Mouse (Mus musculus) kidney, embryonic 15.5 days (tissue): ENCODE results near the gene Camkmt. TPM values are rescaled to one million over a fixed set of nuclear protein-coding genes. Genes with fewer than 3 reads are reported as not detected.

ENCODE experiments used
- ATAC-seq: fragments of 200-750 bp; cut with Nextera tagmentation; replicated peaks from 2 replicates; pipeline ENCODE4 v1.8.0; 2017; ENCODE audit warnings: moderate TSS enrichment; ENCODE audit not compliant: low FRiP score
- H3K27ac ChIP-seq: fragments of 300-500 bp; sonication (generic); 2 replicates; pipeline ENCODE4 v1.5.1; 2015; ENCODE audit warnings: mild to moderate bottlenecking, inconsistent platforms
- H3K27me3 ChIP-seq: fragments of 300-500 bp; sonication (generic); 2 replicates; pipeline ENCODE4 v1.6.1; 2015; ENCODE audit warnings: inconsistent platforms
- H3K36me3 ChIP-seq: fragments of 300-500 bp; sonication (generic); 2 replicates; pipeline ENCODE4 v1.6.1; 2015; ENCODE audit warnings: inconsistent platforms
- H3K4me1 ChIP-seq: fragments of 300-500 bp; sonication (generic); 2 replicates; pipeline ENCODE4 v1.6.1; 2015; ENCODE audit warnings: inconsistent platforms
- H3K4me2 ChIP-seq: fragments of 300-500 bp; sonication (generic); 2 replicates; pipeline ENCODE4 v1.6.1; 2015; ENCODE audit warnings: moderate library complexity, mild to moderate bottlenecking, inconsistent platforms
- H3K4me3 ChIP-seq: fragments of 300-500 bp; sonication (generic); replicated peaks from 2 replicates; pipeline ENCODE4 v1.5.1; 2015; ENCODE audit warnings: mild to moderate bottlenecking, inconsistent platforms
- H3K9ac ChIP-seq: fragments of 300-500 bp; sonication (generic); 2 replicates; pipeline ENCODE4 v1.6.1; 2015; ENCODE audit warnings: mild to moderate bottlenecking, inconsistent platforms
- H3K9me3 ChIP-seq: fragments of 300-500 bp; sonication (generic); replicated peaks from 2 replicates; pipeline ENCODE4 v1.6.1; 2016; ENCODE audit warnings: inconsistent platforms
- whole genome bisulfite sequencing: fragments of 180-500 bp; shearing (Covaris S2); methylation state at CpG from one replicate; pipeline ENCODE4 v1.1.7; 2015; ENCODE audit warnings: mixed read lengths; 5-methylcytosine and 5-hydroxymethylcytosine counted together
- polyA plus RNA-seq: library from polyadenylated mRNA; unstranded; fragments of >200 nt; fragmentation: Nextera tagmentation; extraction: Ambion mirVana; gene quantifications from 2 replicates; pipeline ENCODE4 v1.2.1, GENCODE M21; 2015

Gene Camkmt
- polyA plus RNA-seq, 1 experiment from 2014 or later, result 13.8 TPM

DNA sequence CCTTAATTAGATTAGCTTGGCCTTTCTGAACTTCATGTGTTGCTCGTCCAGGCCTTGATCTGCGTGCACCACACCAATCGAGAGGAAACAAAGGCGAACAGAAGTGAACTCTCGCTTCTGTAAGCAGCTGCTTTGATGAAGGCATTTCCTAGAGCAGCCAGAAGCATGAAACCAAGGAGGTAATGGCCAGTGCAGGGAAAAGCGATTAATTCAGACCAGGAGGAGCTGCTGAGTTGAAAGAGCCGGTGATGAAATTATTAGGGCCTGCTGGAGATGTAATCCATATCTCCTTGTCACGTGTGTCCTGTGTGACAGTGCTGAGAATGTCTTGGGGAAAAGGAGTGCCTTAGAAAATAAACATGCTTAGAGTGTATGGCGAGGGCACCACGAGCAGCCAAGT is 228.0 kb downstream of the Camkmt start:
- no peaks in the 10 kb centered on the region for H3K36me3 ChIP-seq
- H3K27ac ChIP-seq, result no peak overlapping the region
- no peak for ATAC-seq
- H3K9me3 ChIP-seq, result no peaks in the 10 kb centered on the region
- H3K27me3 ChIP-seq, result no peaks in the 10 kb centered on the region
- no peak overlapping the region for H3K4me2 ChIP-seq
- H3K4me1 ChIP-seq, result no peaks in the 10 kb centered on the region
- no peak overlapping the region for H3K9ac ChIP-seq
- H3K4me3 ChIP-seq, result no peak overlapping the region
- WGBS, result 80% methylated on average over 10 of the region's 10 CpGs

DNA sequence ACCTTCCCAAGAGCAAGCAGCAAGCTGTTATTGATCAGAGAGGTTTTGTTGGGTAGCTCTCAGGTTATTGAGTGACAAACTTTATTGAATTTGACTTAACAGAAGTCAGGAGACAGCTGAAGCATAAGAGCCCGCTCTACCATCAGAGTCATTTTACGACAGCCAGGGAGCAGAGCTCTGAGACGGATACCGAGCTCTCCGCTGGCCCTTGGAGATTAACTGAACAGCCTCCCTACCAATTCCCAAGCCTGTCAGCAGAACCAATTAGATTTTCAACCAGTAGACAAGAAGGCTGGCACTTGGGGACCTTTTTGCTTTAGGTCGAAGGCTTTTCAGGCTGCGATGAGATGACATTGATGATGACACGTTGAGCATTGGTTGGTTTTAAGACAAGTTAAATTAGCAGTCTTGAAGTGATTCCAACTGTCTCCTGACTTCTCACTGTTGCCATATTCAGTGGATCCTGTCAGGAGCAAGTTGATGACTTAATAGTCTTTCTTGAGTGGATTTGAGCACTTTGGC is 229.5 kb downstream of the Camkmt start:
- no peaks in the 10 kb centered on the region for H3K9me3 ChIP-seq
- WGBS, result 74% methylated on average over 8 of the region's 8 CpGs

DNA sequence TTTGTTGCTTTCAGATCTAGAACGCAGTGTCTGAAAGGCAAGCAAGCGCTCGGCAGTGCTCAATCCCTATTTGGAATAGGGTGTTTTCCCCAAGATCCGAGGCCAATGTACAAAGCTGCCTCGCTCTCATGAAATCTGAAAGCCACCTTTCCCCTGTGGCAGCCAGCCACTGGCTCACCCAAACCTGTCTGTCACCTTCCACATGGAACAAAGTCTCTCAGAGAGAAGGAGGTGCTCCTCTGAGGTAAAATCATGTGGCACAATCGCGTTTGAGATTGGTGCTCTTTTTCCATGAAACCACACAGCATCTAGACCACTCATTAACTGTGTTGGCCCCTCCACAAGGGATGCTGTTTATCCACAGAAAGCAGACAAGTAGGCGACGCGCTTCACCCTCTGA is 238.5 kb downstream of the Camkmt start:
- 89% methylated on average over 10 of the region's 10 CpGs for WGBS
- no peaks in the 10 kb centered on the region for H3K27me3 ChIP-seq
- H3K9me3 ChIP-seq, result no peaks in the 10 kb centered on the region
- no peak overlapping the region for H3K9ac ChIP-seq
- no peaks in the 10 kb centered on the region for H3K4me1 ChIP-seq
- H3K27ac ChIP-seq, result no peak overlapping the region
- H3K36me3 ChIP-seq, result no peaks in the 10 kb centered on the region
- no peak for ATAC-seq
- no peak overlapping the region for H3K4me3 ChIP-seq
- H3K4me2 ChIP-seq, result no peak overlapping the region

More for the DNA sequence above, 229.5 kb downstream of the Camkmt start:
- Histone ChIP-seq H3K9ac (no peak overlapping the region), H3K4me1 (no peaks in the 10 kb centered on the region), H3K27me3 (no peaks in the 10 kb centered on the region), H3K27ac (no peak overlapping the region), H3K4me2 (no peak overlapping the region), H3K4me3 (no peak overlapping the region), H3K36me3 (no peaks in the 10 kb centered on the region)
- no peak for ATAC-seq

DNA sequence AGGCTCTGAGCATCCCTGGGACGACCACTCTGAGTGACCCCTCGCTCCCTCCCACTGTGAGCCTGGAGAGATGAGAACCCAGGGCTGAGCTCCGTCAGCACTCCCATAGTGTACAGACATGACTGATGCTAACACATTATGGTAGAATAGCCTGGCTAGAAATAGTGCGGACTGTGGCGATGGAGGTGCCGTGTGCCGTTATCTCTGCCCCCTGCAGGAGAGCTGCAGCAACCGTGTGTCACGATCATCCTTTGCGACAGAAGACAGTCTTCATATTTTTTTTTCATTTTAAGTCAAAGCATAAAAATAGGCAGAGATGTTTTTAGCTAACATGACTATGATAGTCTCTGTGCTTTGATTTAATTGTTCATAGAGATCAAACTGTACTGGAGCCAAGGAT is 245.1 kb downstream of the Camkmt start:
- WGBS, result 86% methylated on average over 10 of the region's 10 CpGs
- ATAC-seq, result no peak
- no peak overlapping the region for H3K27ac ChIP-seq

DNA sequence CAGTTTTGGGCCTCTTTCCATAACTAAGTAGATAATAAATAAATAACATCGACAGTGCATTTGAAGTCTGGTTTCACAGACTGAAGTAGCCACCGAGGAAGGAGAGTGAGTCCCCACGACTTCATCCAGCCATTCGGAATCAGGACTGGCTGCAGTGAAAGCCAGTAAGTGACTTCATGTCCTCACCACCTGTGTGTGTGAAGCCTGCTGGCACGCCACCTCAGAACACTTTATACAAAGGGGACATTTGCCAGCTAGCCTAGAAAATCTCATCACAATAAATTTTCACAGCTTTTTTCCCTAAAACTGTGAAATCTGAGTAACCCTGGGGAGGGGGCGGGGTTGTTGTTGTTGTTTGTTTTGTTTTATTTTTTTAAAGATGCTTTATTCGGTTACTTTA is 247.3 kb downstream of the Camkmt start:
- no peak overlapping the region for H3K9ac ChIP-seq
- WGBS, result 76% methylated on average over 7 of the region's 7 CpGs
- ATAC-seq, result no peak
- H3K4me2 ChIP-seq, result no peak overlapping the region
- no peak overlapping the region for H3K4me3 ChIP-seq
- no peaks in the 10 kb centered on the region for H3K9me3 ChIP-seq
- no peak overlapping the region for H3K27ac ChIP-seq
- H3K36me3 ChIP-seq, result no peaks in the 10 kb centered on the region
- H3K4me1 ChIP-seq, result no peaks in the 10 kb centered on the region
- H3K27me3 ChIP-seq, result no peaks in the 10 kb centered on the region

More for the DNA sequence above, 245.1 kb downstream of the Camkmt start:
- Histone ChIP-seq H3K36me3 (no peaks in the 10 kb centered on the region), H3K4me1 (no peaks in the 10 kb centered on the region), H3K9ac (no peak overlapping the region), H3K9me3 (no peaks in the 10 kb centered on the region), H3K4me3 (no peak overlapping the region), H3K4me2 (no peak overlapping the region), H3K27me3 (no peaks in the 10 kb centered on the region)

DNA sequence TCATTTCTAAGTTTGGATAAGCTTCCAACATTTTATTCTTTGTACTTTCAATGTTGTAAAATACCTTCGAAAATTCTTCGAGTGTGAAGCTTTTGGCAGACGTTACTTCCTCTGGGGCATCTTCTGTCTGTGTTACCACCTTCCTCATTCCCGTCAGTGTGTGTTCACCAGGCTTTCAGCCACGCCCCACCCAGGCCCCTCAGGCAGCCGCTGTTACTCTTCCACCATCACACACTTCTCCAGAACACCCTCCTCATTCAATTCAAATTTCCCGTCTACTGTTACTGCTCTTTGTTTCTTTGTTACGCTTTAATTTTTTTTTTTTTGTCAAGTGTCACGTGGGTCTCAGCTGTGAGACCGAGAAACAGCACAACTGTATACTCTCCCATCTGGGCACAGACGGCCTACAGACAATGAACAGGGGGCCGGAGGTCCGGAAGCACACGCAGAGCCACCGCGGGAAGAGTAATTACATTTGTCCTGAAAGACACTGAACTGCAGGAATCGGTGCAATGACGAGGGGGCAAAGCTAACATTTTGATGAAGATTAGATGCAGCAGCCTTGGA is 250.9 kb downstream of the Camkmt start:
- Histone ChIP-seq H3K9me3 (no peaks in the 10 kb centered on the region), H3K27me3 (no peaks in the 10 kb centered on the region), H3K4me1 (no peaks in the 10 kb centered on the region), H3K36me3 (no peaks in the 10 kb centered on the region), H3K4me2 (no peak overlapping the region), H3K4me3 (no peak overlapping the region), H3K27ac (no peak overlapping the region), H3K9ac (no peak overlapping the region)
- no peak for ATAC-seq
- 77% methylated on average over 18 of the region's 18 CpGs for WGBS

DNA sequence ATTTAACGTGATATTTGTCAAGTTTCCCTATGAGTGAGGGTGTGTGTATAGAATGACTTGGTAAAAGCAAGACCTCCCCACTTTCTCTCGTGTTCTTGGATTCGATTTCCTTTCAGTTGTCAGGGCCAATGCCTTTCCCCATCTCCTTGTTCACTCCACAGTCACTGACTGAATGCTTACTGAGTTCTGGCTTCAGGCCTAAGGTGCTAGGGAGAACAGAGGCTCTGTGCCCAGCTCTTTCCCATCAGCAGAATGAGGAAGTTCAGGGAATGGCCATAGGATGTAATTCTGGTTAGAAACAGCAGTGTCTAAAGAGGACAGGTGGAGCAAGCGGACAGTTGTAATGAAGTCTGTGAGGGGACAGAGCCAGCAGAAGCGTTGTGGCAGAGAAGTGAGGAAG is 252.1 kb downstream of the Camkmt start:
- WGBS, result 89% methylated on average over 5 of the region's 5 CpGs
- no peaks in the 10 kb centered on the region for H3K4me1 ChIP-seq
- no peak overlapping the region for H3K9ac ChIP-seq
- no peaks in the 10 kb centered on the region for H3K27me3 ChIP-seq
- no peaks in the 10 kb centered on the region for H3K36me3 ChIP-seq
- no peak overlapping the region for H3K4me2 ChIP-seq
- no peak overlapping the region for H3K4me3 ChIP-seq
- no peak overlapping the region for H3K27ac ChIP-seq
- no peaks in the 10 kb centered on the region for H3K9me3 ChIP-seq
- ATAC-seq, result no peak

DNA sequence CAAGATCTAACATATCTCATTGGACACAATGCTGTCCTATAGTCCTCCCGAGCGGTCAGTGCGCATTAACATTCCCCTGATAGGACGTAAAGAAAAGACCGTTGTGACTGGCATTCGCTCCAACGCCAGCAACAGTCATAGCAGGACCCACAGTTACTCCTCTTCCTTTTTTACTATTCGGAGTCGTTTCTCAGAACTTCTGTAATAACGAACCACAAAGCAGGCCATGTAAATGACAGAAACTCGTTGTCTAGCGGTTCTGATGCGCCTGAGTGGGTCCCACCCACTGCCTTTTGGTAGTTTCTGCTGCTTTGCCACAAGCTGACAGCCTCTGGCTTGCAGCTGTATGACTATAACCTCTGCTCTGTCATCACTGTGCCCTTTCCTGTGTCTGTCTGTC is 253.1 kb downstream of the Camkmt start:
- H3K36me3 ChIP-seq, result no peaks in the 10 kb centered on the region
- no peak overlapping the region for H3K4me3 ChIP-seq
- no peak for ATAC-seq
- no peaks in the 10 kb centered on the region for H3K27me3 ChIP-seq
- no peak overlapping the region for H3K4me2 ChIP-seq
- H3K4me1 ChIP-seq, result no peaks in the 10 kb centered on the region
- 78% methylated on average over 13 of the region's 13 CpGs for WGBS
- H3K9ac ChIP-seq, result no peak overlapping the region
- no peak overlapping the region for H3K27ac ChIP-seq
- no peaks in the 10 kb centered on the region for H3K9me3 ChIP-seq

DNA sequence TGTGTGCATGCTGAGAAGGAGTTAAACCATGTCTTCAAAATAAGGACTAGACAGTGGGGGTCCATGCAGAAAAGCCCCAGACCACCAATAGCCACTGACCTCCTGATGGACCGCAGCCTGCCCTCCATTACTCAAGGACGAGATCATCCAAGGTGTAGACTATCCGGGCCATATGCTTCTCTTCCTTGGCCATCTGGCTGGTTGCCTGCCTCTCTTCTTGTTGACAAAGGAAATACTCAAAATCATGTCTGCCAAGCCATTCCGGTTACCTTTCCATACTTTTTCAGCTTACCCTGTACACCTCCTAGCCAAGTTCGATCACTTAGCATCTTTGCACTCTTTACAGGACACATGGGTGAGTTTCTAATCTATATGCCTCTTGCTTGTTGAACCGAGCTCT is 256.3 kb downstream of the Camkmt start:
- Histone ChIP-seq H3K36me3 (no peaks in the 10 kb centered on the region), H3K9ac (no peak overlapping the region), H3K27me3 (no peaks in the 10 kb centered on the region), H3K9me3 (no peaks in the 10 kb centered on the region), H3K4me1 (no peaks in the 10 kb centered on the region), H3K4me3 (no peak overlapping the region), H3K4me2 (no peak overlapping the region), H3K27ac (no peak overlapping the region)
- WGBS, result 88% methylated on average over 6 of the region's 6 CpGs
- ATAC-seq, result no peak

DNA sequence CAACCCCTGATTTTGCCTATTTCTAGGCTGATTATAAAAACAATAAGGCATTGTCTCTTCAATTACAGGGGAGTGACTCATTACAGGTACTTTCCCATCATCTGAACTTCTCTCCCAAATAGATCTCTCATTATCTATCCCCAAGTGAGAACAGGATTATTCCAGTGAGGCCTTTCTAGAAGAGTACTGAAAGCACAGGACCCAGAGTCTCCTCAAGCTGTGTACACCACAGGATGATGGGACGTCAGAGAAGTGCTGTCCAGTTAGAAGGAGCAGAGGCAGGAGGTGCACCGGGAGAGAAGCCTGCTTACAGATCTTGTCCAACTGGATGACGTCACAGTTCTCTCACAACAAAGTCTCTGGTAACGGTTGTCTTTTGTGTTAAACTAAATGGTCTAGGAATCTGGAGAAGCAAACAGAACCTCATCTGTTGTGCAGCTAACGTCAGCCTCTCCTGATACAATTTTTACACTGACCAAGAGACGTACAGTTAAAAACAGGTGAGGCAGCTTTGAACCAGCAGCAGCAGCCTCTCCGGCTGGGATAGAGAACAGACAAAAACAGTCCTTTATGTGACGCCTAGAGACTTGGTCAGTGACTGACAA is 259.1 kb downstream of the Camkmt start:
- Histone ChIP-seq H3K36me3 (no peaks in the 10 kb centered on the region), H3K4me1 (no peaks in the 10 kb centered on the region), H3K4me2 (no peak overlapping the region), H3K4me3 (no peak overlapping the region), H3K27me3 (no peaks in the 10 kb centered on the region), H3K9ac (no peak overlapping the region), H3K27ac (no peak overlapping the region), H3K9me3 (no peaks in the 10 kb centered on the region)
- WGBS, result 76% methylated on average over 8 of the region's 8 CpGs
- no peak for ATAC-seq

DNA sequence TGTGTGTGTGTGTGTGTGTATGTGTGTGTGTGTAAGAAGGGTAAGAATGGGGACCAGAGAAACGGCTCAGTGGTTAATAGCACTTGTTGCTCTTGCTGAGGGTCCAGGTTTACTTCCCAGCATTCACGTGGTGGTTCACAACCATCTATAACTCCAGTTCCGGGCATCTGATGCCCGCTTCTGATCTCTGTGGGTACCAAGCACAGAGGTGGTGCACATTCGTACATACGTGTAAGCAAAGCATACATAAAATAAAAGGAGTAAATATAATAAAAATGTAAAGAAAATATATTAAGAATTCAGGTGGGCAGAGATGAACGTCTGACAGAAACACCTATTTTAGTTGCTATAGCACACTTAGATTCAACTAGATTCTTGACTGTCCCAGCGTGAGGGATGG is 260.9 kb downstream of the Camkmt start:
- Histone ChIP-seq H3K4me3 (no peak overlapping the region), H3K9ac (no peak overlapping the region), H3K27me3 (no peaks in the 10 kb centered on the region), H3K4me1 (no peaks in the 10 kb centered on the region), H3K4me2 (no peak overlapping the region), H3K36me3 (no peaks in the 10 kb centered on the region), H3K27ac (no peak overlapping the region), H3K9me3 (no peaks in the 10 kb centered on the region)
- no peak for ATAC-seq
- WGBS, result 87% methylated on average over 8 of the region's 8 CpGs

DNA sequence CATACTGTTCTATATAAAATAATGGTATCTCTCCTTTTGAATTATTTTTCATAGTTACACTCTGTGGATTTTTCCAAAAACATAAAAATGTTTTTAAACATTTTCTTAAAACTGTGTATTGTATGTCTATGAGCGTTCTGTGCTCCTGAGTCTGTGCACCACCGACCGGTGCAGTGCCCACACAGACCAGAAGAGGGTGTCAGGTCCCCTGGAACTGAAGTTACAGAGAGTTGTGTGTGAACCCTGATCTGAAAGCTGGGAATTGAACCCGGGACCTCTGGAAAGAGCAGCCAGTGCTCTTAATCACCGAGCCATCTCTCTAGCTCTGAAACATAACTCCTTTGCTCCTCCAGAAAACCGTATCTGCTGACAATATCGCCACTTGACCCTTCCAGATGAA is 262.4 kb downstream of the Camkmt start:
- 85% methylated on average over 7 of the region's 7 CpGs for WGBS
- no peak overlapping the region for H3K27ac ChIP-seq
- no peaks in the 10 kb centered on the region for H3K27me3 ChIP-seq
- ATAC-seq, result no peak
- no peak overlapping the region for H3K4me3 ChIP-seq
- H3K4me2 ChIP-seq, result no peak overlapping the region
- no peak overlapping the region for H3K9ac ChIP-seq
- H3K36me3 ChIP-seq, result no peaks in the 10 kb centered on the region
- H3K4me1 ChIP-seq, result no peaks in the 10 kb centered on the region
- H3K9me3 ChIP-seq, result no peaks in the 10 kb centered on the region

DNA sequence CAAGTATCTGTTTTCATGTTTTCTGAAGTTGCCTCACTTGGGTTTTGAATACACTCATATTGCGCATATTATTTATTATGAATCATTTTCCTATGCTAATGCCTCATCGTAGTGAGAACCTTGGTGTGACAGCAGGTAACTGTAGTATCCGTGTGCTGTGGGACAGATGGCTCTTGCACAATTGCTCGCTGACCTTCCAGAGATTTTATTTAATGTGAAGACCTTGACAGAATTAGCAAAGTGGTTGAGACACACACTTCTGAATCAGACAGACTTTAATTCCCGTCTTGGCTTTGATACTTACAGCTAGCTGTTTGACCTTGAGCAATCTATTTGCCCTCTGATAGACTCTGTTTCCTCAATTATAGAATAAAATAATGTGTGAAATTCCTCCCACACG is 262.8 kb downstream of the Camkmt start:
- 84% methylated on average over 6 of the region's 6 CpGs for WGBS
- Histone ChIP-seq H3K27ac (no peak overlapping the region), H3K9me3 (no peaks in the 10 kb centered on the region), H3K27me3 (no peaks in the 10 kb centered on the region), H3K36me3 (no peaks in the 10 kb centered on the region), H3K9ac (no peak overlapping the region), H3K4me1 (no peaks in the 10 kb centered on the region), H3K4me2 (no peak overlapping the region), H3K4me3 (no peak overlapping the region)
- no peak for ATAC-seq
